Mouse (Mus musculus) frontal cortex, postnatal 25 days (tissue): ENCODE results near the gene Plac8.

ENCODE experiments used
- DNase-seq, 2 experiments: peaks; one replicate each; pipeline ENCODE4 v3.0.0; 2022; ENCODE audit warnings: low spot score in 2 of 2

Gene Plac8

DNA sequence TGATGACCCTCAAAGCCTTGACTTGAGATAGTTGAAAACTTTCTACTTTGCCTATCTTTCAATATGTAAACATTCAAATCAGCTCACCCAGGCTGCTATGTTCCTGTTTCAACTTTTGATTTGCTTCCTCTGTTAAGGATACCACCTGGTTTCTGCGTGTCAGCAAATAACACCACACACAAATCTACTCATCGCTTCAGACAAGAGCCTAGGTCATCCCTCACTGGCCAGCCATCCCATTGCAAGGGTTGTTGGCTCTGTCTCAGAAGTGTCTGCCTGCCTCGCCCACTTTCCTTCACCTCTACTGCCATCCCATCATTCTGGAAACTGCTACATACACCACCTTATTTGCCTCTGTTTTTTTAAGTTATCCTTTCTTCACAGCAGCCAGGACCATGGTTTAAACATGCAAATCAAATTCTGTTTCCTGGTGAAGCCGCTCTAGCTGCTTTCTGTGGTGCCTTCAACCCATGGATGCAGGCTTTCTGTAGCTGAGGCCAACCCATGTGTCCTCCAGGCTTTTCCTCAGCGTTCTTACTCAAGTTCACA, 6.9 kb upstream of the Plac8 start:
- no peak for DNase-seq

DNA sequence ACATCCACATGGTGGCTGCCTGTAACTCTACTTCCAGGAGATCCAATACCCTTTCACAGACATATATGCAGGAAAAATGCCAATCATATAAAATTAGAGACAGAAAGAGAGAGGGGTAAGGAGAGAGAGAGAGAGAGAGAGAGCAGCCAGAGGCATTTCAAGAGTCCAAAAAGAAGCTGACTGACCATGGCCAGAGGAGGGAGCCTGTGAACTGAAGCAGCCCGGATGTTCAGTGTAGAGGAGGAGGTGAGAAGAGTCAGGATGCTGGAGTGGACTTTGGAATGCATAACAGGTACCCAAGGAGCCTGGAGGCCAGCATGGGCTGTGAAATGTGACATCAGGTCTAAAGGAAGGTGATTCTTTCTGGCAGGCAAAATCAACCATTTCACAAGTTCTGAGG, 2.7 kb upstream of the Plac8 start:
- DNase-seq: no peak

DNA sequence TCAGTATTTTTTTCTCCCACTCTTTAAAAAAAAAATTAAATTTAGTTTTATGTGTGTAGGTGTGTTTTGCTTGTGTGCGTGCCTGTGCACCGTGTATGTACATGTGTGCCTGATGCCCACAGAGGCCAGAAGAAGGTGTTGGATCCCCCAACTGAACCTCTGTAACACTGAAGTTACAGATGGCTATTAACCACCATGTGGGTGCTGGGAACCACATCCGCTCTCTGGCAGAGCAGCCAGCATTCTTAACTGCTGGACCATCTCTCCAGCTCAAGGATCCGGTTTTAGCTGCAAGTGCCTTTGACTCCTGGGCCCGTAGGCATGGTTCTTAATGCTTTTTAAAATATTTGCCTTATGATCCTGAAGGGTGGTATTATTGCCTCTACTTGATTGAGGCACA, 1.2 kb upstream of the Plac8 start:
- no peak for DNase-seq

DNA sequence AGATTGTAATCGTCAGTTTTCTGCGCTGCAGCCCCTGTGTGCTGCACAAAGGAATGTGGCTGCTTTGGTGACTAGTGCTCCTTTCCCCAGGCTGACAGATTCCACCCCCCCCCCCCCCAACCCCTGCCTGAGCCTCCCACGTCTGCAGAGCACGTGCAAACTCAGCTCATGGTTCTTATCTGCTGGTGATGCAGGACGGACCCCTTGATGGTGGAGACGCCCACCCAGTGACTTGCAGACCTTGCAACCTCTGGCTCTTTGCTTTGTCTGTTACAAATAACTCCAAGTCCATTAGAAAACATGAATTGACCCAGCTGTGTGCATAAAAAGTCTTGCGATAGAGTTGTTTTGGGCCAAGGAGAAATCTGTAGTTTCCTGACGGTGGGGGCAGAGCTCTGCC, 1.3 kb downstream of the Plac8 start:
- DNase-seq: no peak

DNA sequence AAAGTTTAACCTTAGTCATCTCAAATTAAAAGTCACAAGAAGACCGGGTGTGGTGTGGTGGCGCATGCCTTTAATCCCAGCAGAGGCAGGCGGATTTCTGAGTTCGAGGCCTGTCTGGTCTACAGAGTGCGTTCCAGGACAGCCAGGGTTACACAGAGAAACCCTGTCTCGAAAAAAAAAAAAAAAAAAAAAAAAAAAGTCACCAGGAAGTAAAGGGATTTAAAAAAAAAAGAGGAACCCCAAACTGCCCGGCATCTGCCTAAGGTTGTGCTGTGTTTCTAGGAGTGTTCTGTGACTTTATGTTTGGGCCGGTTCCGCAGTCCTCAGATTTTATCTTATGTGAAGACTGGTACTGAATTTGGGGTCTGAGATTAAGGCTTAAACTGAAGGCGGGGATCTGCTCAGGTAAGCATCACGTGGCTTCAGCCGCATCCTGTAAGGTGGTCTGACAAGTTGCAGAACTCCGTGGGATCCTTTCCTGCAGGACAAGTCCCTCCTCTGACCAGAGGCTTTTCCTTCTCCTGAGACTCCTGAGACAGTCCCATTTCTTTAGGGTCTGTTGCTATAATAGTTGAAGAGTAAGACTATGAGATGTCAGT, 1.9 kb downstream of the Plac8 start:
- no peak for DNase-seq

DNA sequence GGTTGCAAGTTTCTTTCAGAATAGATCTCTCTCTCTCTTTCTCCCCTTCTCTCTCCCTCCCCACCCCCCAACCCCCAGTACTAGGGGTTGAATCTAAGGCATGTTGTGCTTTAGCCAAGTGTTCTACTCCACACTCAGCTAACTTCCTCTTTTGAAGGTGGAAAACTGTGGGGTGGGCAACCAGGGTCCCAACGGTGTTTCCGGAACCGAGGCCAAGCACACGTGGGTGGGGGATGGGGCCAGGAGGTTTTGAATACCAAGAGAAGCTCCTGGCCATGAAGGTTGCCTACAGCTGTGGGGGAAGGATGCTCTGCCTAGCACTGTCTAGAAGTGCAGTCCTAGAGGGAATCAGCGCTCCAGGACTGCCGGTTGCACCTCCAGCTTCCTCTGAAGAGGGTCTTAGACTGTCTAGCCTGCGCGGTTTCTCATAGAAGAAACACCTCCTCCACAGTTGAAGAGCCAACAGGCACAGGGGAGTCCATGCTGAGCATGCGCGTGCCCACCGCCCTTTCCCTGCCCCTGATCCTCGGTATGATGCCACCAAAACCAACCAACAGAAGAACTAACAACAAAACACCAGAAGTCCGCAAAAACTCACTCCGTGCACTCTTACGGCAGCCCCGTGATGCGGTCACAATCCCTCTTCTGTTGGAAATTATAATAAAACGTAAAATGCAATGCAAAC, 2.7 kb downstream of the Plac8 start:
- DNase-seq: no peak

DNA sequence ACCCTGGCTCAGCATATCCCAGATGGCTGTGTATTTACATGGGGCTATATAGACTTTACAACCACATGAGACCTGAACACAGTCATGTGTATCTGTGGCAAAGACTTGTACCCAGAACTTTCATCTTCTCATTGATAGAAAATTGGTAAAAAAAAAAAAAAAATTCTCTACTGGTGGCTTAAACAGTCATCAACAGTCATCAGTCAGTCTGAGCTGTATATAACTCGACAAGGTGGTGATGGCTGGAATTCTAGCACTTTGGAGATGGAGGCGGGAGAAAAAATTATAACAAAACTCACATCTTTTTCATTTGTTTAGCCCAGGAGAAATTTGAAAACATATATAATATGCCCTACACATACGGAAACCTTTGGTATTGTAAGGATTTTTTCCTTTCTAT, 3.2 kb downstream of the Plac8 start:
- no peak for DNase-seq

DNA sequence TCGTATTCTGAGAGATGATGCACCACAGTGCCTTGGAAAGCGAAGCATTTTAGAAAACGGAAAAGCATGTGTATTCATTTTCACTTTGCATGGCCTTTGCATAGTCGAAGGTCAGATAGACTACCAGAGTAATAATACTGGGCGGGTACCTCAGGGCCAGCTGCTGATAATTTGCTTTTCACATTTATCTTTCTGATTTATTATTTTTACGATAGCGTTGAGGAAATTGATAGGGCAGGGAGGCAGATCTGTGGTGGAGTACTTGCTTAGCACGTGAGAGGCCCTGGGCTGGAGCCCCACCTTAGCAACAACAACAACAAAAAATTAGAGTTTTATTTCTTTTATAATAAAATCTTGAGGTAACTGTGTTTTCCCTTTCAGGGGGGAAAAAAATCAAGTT, 3.9 kb downstream of the Plac8 start:
- DNase-seq: no peak

DNA sequence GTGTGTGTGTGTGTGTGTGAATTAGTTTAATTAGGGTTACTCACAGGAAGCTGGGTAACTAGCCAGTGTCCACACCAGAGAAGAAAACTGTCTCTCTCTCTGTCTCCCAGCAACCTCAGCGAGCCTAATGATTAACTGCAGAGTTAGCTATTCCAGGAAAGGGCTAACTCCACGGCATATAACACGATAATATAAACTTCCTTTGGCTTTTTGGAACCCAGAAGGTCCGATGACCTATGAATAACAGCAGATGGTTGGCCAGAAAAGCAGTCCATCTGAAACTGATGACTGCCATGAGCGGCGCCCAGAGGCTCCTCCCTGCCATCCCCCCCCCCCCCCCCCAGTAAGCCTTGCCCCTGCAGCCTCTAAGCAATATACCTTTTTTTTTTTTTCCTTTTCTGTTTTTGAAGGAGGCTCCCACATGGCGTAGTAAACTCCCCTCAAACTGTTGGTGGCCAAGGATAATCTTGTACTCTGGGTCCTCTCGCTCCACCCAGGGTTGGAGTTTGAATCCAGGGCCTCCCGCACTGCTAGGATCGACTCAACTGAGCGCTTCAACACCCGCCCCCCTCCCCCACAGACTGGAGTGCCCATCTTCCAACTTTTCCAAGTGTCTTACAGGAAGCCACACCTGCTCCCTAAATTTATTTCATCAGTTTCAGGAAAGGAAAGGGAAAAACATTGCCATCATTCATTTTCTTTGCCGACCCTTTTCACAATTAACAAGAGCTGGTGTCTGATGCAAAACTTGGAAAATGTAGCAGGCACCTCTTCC, 4.6 kb downstream of the Plac8 start:
- no peak for DNase-seq

DNA sequence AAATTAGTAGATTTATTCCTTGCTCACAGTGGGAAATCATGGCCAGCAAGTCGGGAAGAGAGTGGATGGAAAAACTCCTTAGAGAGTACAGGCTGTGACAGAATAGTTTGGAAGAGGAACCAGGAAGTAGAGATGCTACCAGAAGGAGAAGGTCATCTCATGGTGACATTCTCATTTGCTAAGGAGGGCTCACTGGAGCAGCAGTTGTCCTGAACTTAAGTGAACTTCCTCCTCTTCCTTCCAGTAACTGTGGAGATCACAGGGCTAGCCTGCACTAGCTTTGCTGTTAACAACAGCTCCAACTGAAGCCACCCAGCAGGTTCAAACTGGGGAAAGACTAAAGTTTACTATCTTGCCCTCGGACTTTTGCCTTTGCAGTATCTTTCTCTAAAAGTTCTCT, 5.2 kb downstream of the Plac8 start:
- no peak for DNase-seq

DNA sequence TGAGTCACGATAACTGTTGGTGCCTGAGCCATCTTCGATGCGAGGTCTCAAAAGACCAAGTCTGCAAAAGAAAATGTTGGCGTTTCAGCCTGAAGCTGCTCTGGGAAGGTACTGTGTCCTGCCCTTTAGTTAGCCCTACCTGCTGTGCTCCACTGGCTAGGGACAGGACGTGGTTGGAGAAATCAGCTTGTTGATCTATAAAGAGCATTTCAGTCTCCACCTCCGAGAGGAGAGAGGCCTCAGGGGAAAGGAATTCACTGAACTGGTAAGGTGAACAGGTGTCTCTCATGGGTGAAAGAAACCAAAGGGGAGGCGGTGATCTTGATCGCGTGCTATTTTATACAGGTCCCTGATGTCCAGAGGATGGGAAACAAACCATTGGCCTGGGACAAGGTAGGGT, 9.3 kb downstream of the Plac8 start:
- no peak for DNase-seq

DNA sequence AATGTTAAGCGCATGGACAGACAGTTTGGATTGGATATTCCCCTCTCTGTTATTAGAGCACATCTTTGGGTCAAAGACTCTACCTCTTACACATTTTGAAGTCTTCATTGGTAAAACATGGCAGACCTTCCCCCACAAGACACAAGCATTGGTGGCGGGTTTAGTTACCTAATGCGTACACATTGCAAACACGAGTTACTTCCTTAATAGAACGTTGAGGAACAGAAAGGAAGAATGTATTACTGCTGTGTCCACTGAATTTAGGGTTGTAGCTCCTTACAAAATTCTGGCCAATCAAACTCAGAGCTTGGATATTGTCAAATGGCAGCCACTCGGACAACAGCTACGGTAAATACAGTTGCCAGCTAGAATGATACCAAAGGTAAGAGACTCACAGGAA, 12.7 kb downstream of the Plac8 start:
- DNase-seq: no peak

DNA sequence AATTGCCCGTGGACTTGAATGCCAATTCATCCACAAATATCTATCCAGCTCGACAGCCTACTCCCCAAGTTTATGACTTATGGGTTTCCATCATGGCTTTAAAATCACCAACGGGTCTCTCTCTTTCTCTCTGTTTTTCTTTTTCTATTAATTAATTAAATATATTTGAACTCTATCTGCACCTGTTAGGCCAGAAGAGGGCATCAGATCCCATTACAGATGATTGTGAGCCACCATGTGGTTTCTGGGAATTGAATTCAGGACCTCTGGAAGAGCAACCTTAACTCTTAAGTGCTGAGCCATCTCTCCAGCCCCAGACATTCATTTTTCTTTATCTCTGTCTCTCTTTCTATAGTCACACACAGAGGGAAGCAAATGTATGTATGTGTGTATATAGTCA, 13.3 kb downstream of the Plac8 start:
- DNase-seq: no peak

DNA sequence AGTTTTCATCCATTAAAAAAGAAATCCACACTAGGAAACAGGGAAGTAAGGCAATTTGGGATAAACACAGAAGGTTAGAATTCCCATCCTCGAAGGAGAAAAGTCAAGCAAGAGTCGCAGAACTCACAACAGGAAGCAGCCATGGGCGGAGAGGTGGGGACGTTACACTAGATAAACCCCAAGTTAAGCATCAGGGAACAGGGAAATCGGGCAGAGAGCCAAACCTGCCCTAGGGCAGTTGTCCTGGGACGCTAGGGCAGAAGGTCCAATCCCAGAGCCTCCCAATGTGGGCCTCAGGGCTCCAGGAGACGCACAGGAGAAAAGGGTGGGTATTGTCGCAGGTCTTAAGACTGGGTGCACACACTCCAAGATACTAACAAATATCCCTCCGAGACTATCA, 14.5 kb downstream of the Plac8 start:
- no peak for DNase-seq

DNA sequence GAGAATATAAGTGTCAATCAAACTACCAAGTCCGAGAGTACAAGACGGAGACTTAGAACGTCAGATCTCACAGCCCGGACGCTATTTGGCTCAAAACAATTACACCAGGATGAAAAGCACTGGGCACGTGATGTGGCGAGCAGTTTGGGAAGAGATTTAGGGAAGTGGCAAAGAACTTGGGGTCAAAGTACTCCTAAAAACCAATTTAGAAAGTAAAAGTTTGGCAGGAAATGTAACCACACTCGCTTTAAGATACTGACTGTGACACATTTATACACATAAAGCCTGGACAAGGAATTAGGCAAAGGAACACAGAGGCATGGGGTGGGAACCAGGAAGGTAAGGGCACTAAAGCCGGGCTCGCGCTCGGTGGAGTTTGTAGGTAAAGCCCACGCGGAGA, 15.0 kb downstream of the Plac8 start:
- DNase-seq: no peak

DNA sequence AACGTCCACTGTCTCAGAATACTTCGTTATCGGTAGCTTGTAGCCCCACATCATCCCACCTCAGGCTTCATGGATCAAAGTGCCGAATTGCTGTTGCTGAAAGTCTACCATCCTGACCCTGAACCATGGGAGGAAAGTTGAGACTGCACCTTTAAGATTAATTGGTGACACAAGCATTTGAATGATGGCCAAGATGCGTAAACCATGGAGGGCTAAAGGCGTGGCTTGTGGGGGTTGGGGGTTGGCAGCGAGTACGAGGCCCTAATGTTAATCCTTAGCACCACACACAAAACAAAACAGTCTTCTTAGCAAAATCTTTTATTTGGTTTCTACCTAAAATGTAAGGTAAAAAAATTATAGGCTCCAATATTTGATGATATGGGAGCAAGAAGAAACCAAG, 18.6 kb downstream of the Plac8 start:
- DNase-seq: no peak

DNA sequence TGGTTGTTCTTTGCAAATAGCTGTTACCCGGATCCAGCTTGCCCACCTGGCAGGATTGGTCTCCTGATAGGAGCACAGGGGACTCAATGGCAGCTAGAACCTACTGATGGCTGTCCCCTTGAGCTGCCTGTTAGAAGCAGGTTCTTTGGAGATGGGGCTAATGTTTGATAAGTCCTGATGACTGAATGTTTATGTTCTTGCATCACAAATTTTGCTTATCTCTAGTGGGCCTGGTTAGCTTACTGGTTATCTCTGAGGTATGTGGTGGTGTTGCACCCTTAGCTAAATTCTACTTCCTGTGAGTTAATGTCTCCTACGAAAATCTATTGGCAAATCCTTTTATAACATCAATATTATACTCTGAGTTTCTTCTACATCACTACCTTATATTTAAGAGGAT, 20.1 kb downstream of the Plac8 start:
- DNase-seq: no peak

DNA sequence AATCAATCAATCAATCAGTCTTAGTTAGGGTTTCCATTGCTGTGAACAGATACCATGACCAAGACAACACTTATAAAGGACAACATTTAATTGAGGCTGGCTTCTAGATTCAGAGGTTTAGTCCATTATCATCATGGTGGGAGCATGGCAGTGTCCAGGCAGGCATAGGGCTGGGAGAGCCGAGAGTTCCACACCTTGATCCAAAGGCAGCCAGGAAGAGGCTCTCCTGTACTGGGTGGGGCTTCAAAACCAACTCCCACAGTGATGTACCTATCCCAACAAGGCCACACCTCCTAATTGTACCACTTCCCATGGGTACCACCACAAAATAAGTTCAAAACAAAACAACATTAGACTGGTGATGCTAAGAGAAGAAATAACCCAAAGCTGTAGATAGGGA, 21.9 kb downstream of the Plac8 start:
- DNase-seq: no peak

DNA sequence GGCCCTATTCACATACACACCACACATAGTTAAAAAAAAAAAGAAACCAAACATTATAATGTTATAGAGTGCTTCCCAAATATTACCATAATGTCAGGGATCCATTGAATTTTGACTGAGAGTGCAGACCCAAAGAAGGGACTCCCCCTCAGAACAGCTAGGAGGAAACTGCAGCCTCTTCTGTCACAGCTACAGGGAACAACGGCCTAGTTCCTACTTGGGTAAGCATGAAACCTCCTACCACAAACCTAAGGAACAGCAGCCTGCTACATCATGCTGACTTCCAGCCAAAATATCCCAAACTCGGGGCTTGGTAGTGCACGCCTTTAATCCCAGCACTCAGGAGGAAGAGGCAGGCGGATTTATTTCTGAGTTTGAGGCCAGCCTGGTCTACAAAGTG, 22.7 kb downstream of the Plac8 start:
- DNase-seq: no peak

DNA sequence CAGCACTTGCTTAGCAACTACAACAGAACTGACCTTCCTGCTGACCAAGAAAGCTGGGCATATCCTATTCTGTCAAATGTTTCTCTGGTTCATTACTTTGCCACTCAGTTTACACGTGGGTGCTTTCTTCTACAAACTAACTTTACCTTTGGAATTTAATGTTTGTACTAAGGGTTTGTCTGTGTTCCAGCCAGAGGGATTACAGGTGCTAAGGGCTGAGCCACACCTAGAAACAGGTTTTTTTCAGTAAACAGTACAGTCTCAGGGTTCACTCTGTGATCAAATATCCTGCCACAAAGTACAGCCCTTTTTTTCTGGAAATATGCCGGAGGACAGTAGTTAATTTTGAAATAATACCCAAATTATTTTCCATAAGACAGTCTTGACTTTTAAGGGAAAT, 23.8 kb downstream of the Plac8 start:
- no peak for DNase-seq

DNA sequence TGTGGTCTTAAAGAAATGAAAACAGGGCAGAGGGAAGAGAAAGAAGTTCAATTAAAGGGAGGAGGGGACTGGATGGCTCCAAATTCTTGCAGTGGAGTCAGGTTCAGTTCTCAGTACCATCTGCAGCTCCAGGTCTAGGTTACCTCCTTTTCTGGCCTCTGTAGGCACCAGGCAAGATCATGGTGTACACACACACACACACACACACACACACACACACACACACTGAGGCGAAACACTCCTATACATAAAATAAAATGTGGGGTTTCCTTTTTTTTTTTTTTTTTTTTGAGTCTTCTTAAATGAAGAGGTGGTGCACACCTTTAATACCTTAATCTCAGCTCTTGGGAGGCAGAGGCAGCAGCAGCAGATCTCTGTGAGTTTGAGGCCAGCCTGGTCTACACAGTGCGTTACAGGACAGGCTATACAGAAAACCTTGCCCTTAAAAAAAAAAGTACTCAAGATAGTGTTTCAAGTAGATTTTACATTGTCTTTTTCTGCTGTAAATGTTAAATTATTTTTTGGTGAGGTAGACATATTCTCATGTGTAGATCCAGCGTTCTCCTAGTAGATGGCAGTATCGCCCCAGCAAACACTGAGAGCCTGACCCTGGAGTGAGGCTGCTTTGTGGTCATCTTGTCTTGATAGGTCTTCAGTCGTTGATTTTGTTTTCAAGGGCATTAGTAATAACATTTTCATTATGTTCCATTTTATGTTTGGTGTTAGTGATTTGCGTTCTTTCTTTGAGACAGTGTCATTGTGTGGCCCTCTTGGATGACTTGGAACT, 25.6 kb downstream of the Plac8 start:
- no peak for DNase-seq

DNA sequence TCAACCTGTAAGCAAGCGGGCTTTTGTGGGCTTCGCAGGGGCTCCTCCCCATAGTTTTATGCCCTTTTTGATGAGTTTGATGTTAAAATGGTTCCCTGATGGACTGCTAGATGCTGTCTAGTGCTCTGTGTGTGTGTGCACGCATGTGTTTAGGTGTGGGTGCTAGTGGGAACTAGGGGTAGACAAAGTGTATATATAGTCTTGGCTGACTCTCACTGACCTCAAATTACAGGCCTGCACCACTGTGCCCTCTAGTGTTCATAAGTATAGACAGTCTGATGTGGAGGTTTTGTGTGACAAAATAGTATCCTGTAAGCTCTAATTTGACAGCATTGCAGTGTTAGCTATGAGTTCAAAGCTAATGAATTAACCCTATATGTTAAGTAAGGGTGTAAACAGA, 35.4 kb downstream of the Plac8 start:
- no peak for DNase-seq
